Mouse (Mus musculus) midbrain, embryonic 10.5 days (tissue): ENCODE data around the gene Zwilch. TPM values are rescaled to one million over a fixed set of nuclear protein-coding genes. Genes with fewer than 3 reads are reported as not detected.

Experiments used
- DNase-seq: peaks from one replicate; pipeline ENCODE4 v3.0.0-alpha.2; 2017; ENCODE audit warnings: low spot score
- H3K27ac ChIP-seq: fragments of 300-500 bp; sonication (generic); replicated peaks from 2 replicates; pipeline ENCODE4 v1.5.1; 2016; ENCODE audit warnings: mild to moderate bottlenecking
- H3K27me3 ChIP-seq: fragments of 300-500 bp; sonication (generic); 2 replicates; pipeline ENCODE4 v1.6.1; 2016; ENCODE audit warnings: low read depth, mild to moderate bottlenecking; ENCODE audit not compliant: poor library complexity, severe bottlenecking
- H3K36me3 ChIP-seq: fragments of 300-500 bp; sonication (generic); 2 replicates; pipeline ENCODE4 v1.6.1; 2016; ENCODE audit warnings: mild to moderate bottlenecking, moderate library complexity
- H3K4me1 ChIP-seq: fragments of 300-500 bp; sonication (generic); 2 replicates; pipeline ENCODE4 v1.6.1; 2016
- H3K4me3 ChIP-seq: fragments of 300-500 bp; sonication (generic); 2 replicates; pipeline ENCODE4 v1.5.1; 2016; ENCODE audit warnings: mild to moderate bottlenecking, moderate library complexity
- H3K9me3 ChIP-seq: fragments of 300-500 bp; sonication (generic); replicated peaks from 2 replicates; pipeline ENCODE4 v1.6.1; 2016; ENCODE audit warnings: mild to moderate bottlenecking
- WGBS: fragments of 180-500 bp; shearing (Covaris S2); methylation state at CpG from one replicate; pipeline ENCODE4 v1.1.7; 2016; 5-methylcytosine and 5-hydroxymethylcytosine counted together
- polyA plus RNA-seq: library from polyadenylated mRNA; unstranded; fragments of >200 nt; fragmentation: Nextera tagmentation; extraction: Ambion mirVana; gene quantifications from 2 replicates; pipeline ENCODE4 v1.2.1, GENCODE M21; 2016

Zwilch gene
- polyA plus RNA-seq, 1 experiment from 2014 or later: 42.6 TPM

DNA sequence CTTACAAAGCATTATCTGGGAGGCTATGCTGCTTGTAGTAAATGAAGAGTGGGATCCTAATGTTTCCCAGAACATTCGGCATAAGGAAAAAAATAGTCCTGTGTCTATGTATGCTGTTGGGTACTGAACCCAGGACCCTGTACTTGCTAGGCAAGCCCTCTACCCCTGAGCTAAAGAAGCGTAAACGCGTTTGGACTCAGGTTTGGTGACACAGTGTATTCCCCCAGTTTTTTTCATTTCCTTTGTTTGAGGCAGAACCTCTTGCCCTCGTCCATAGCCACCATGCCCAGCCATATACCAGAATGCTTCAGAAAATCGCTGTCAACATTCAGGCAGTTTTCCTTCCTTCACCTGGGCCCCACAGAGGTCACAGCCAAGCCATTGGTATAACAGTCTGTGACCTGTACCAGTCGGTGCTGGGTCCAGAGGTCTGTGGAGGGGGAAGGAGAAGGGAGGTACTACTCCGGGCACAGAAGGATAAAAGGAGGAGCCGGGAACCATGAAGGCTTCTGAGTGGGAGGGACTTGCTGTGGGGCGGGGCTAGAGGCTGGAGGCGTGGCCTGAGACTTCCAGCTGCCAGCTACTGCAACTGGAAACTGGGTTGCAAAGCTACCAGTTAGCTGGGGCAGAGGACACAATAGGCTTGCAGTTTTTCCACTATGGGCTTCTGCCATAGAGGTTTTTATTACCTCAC, 52.2 kb downstream of the Zwilch start:
- Histone ChIP-seq H3K27me3 (no peaks in the 10 kb centered on the region), H3K4me3 (no peak overlapping the region), H3K9me3 (no peaks in the 10 kb centered on the region), H3K36me3 (no peaks in the 10 kb centered on the region), H3K4me1 (peaks cover 7% of the 10 kb centered on the region), H3K27ac (no peak overlapping the region)
- DNase-seq: peak; percentile 23
- 46% methylated on average over 11 of the region's 11 CpGs for WGBS

DNA sequence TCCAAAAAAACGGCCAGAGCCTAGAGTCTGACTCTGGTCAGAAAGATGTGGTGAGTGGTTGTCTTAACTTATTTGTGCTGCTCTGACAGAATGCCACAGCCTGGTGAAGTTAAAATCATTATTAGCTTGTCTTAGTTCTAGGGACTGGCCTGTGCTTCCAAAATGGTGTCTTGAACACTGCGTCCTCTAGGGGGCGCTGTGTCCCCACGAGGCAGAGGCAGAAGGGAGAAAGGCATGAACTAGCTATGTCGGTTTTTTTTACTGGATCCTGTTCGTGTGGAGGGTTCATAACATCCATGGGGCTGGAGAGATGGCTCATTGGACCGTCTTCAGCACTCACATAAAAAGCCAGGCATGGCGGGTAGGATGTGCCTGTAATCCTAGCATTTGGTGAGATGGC, 53.0 kb downstream of the Zwilch start:
- H3K27me3 ChIP-seq: no peaks in the 10 kb centered on the region
- peaks cover 7% of the 10 kb centered on the region for H3K4me1 ChIP-seq
- peak; percentile 60 for DNase-seq
- no peak overlapping the region for H3K27ac ChIP-seq
- H3K9me3 ChIP-seq: no peaks in the 10 kb centered on the region
- H3K36me3 ChIP-seq: no peaks in the 10 kb centered on the region
- WGBS: 33% methylated on average over 8 of the region's 8 CpGs
- no peak overlapping the region for H3K4me3 ChIP-seq

DNA sequence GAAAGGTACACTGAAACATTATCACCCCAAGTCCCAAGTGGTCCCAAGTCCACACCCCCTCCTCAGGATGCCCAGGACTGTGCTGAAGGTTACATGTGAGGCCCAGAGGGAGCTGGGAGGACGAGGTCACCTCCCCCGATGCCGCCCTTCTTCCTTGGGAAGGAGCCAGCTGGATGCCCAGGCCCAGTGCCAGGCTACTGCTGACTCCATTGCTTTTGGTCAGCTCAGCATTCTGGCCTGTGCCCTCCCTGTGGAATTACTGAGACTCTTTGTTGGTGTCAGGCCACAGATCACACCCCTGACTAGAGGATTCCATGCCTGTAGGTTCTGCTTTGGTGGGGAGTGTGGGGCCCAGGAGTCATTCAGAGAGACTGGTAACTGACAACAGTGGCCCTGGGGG, 56.0 kb downstream of the Zwilch start, which contains the start of gene Lctl:
Gene Lctl, plus strand, starts transcription at position 272 of the 400 bp plus-strand sequence.
- Histone ChIP-seq H3K9me3 (no peaks in the 10 kb centered on the region), H3K4me3 (no peak within 1 kb of the TSS), H3K27me3 (no peaks in the 10 kb centered on the region), H3K4me1 (peaks cover 4% of the 10 kb centered on the region), H3K27ac (no peak within 1 kb of the TSS), H3K36me3 (no peaks in the 10 kb centered on the region)
- 92% methylated on average over 3 of the region's 3 CpGs for WGBS
- no peak for DNase-seq

DNA sequence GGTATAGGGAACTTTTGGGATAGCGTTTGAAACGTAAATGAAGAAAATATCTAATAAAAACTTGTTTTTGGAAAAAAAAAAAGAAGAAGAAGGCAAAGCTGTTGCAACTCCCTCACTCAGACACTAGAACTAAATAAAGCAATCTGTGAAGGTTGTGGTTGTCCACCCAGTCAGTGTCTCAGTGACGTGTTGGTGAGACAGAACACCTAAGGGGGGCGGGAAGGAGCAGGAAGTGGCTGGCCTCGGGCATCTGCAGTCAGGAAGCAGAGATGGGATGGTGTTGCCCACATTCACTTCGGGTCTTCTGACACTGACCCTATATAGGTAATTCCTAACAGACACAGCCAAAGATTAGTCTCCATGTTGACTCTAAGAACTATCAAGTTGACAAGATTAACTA, 57.1 kb downstream of the Zwilch start:
- no peak for DNase-seq
- Histone ChIP-seq H3K9me3 (no peaks in the 10 kb centered on the region), H3K27me3 (no peaks in the 10 kb centered on the region), H3K4me3 (no peak overlapping the region), H3K4me1 (peaks cover 1% of the 10 kb centered on the region), H3K36me3 (no peaks in the 10 kb centered on the region), H3K27ac (no peak overlapping the region)
- 86% methylated on average over 6 of the region's 6 CpGs for WGBS

DNA sequence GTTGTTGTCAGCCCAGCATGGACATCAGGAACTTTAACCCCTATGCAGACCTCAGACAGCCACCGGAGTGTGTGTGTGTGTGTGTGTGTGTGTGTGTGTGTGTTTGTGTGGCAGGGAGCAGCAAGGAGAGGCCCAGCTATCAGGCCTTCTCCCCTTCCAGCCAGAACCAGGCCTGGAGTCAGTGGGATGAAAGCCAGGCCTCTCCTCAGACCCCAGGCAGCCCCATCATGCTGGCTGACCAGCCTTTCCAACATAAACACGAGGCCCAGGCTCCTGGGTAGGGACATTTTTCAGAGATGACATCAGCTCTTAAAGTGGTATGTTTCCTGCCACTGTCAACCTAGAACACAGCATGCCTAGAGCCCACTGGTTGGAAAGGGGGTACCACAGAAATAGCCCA, 58.3 kb downstream of the Zwilch start:
- Histone ChIP-seq H3K27me3 (no peaks in the 10 kb centered on the region), H3K27ac (no peak overlapping the region), H3K36me3 (no peaks in the 10 kb centered on the region), H3K9me3 (no peaks in the 10 kb centered on the region), H3K4me1 (no peaks in the 10 kb centered on the region), H3K4me3 (no peak overlapping the region)
- 67% methylated on average over 2 of the region's 2 CpGs for WGBS
- peak; percentile 28 for DNase-seq

DNA sequence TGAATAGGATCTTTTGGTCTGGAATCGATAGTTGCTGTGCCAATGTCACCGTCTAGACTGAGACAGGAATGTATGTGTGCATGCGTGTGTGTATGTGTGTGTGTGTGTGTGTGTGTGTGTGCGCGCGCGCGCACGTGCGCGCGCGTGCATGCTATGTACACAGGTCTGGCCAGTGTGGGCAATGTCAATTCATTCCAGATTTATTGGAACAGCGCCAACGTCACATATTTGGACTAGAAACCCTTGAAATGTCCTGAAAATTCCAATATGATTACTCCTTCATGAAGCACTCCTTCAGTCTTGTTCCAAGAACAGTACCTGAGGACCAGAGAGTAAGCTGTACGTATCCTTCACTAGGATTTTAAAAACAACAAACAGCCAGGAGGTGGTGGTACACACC, 62.4 kb downstream of the Zwilch start:
- no peak for DNase-seq
- no peaks in the 10 kb centered on the region for H3K9me3 ChIP-seq
- H3K4me1 ChIP-seq: no peaks in the 10 kb centered on the region
- H3K36me3 ChIP-seq: no peaks in the 10 kb centered on the region
- 95% methylated on average over 16 of the region's 16 CpGs for WGBS
- H3K27ac ChIP-seq: no peak overlapping the region
- no peaks in the 10 kb centered on the region for H3K27me3 ChIP-seq
- no peak overlapping the region for H3K4me3 ChIP-seq

DNA sequence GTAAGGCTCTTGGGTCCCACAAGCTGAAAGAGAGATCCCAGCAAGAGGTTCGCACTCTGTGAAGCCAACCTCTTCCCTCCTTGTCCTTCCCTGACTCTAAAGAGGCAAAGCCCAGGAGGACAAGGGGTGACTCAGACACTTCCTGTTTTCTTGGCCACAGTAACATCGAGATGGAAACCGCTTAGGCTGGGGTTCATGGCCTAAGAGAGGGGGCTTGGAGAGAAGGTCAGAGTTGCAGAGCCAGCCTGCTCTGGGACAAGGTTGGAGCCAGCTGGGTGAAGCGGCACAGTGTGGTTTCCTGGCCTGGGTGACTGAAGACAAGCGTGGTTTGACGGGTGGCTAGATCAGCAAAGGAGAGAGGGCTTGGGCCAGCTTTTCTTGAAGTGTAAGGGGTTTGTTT, 67.6 kb downstream of the Zwilch start:
- no peaks in the 10 kb centered on the region for H3K9me3 ChIP-seq
- H3K4me3 ChIP-seq: no peak overlapping the region
- no peak overlapping the region for H3K27ac ChIP-seq
- no peak for DNase-seq
- H3K4me1 ChIP-seq: no peaks in the 10 kb centered on the region
- WGBS: 82% methylated on average over 6 of the region's 6 CpGs
- H3K27me3 ChIP-seq: 0 out of 2 replicates have a peak, but pooled peaks cover 3% of the 10 kb centered on the region
- H3K36me3 ChIP-seq: no peaks in the 10 kb centered on the region

DNA sequence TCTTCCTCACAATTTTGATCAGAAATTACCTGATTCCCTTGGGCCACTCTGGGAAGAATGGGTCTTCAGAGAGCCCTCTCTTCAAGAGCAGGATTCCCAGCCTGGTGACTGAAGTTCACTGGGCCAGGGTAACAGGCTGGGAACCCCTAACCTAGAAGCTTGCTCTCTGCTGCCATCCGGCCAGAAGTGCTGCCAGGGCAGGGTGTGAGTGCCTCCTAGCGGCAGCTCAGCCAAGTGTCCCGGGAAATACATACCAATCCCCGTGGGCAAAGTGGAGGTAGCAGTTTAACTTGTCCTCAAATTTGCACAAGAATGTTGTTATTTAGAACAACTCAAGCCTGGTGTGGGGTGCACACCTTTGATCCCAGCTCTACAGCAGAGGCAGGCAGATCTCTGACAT, 72.5 kb downstream of the Zwilch start:
- Histone ChIP-seq H3K4me3 (no peak overlapping the region), H3K9me3 (no peaks in the 10 kb centered on the region), H3K36me3 (no peaks in the 10 kb centered on the region), H3K4me1 (no peaks in the 10 kb centered on the region), H3K27ac (no peak overlapping the region), H3K27me3 (0 out of 2 replicates have a peak, but pooled peaks cover 3% of the 10 kb centered on the region)
- WGBS: 7% methylated on average over 4 of the region's 4 CpGs
- peak; percentile 79 for DNase-seq

DNA sequence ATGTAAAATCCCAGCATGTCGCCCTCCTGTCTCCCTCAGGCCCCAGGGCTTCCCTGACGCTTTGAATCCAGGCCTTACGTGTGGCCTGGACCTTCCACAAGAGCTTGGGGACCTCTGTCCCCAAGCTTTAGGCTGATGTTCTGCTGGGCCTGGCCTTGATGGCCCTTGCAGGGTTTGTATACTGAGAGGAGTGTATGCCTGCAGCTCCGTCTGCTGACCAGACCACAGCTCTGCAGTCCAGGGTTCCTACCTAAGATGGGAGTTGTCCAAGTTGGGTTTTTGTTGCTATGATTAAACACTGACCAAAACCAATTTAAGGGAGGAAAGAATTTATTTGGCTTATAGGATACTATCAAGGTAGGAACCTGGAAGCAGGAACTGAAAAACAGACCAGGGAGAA, 74.6 kb downstream of the Zwilch start:
- Histone ChIP-seq H3K4me1 (peaks cover 16% of the 10 kb centered on the region), H3K27ac (no peak overlapping the region), H3K4me3 (no peak overlapping the region), H3K9me3 (no peaks in the 10 kb centered on the region), H3K27me3 (0 out of 2 replicates have a peak, but pooled peaks cover 3% of the 10 kb centered on the region), H3K36me3 (no peaks in the 10 kb centered on the region)
- DNase-seq: no peak
- WGBS: 60% methylated on average over 4 of the region's 4 CpGs

DNA sequence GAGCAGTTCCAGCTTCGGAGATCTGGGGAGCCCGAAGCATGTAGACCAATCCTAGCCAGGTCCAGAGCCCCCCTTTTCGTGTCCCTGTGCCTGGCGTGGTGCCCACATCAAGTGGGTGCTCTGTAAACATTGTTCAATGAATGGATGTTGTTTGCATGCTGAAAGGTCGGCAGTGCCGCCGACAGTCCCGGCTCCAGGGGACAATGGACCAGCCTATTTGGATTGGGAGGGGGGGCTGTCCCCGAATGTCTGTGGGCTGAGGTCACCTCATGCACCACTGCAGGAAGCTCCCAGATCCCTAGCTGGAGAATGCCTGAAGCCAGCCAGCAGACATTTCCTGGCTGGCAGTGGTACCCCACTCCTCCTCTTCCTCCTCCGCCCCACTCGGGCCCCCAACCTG, 78.8 kb downstream of the Zwilch start:
- no peak overlapping the region for H3K4me3 ChIP-seq
- H3K27me3 ChIP-seq: no peaks in the 10 kb centered on the region
- no peaks in the 10 kb centered on the region for H3K36me3 ChIP-seq
- H3K27ac ChIP-seq: peak overlapping the region; percentile 77
- WGBS: 81% methylated on average over 11 of the region's 11 CpGs
- H3K4me1 ChIP-seq: peaks cover 16% of the 10 kb centered on the region
- no peaks in the 10 kb centered on the region for H3K9me3 ChIP-seq
- DNase-seq: no peak

DNA sequence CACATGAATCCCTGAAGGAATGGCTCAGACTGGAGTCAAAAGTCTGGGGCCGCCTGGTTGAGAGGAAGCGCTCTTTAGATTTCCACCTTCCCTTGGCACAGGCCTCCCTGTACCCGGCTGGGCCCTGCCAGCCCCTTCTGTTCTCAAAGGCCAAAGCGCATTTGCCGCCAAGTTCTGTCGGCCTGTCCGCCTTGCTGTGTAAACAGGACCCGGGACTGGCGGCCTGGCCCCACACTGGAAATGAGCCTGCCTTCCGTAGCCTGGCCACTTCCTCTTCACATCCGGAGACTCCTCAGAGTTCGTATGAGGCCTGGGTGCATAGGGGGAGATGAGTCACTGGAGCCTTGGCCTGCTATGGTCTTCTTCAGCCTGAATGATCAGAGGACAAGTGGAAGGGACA, 83.9 kb downstream of the Zwilch start:
- WGBS: 81% methylated on average over 12 of the region's 12 CpGs
- Histone ChIP-seq H3K27ac (peak overlapping the region; percentile 33; the same call in 1 of the 2 replicates), H3K27me3 (peaks cover 32% of the 10 kb centered on the region), H3K4me1 (peaks cover 37% of the 10 kb centered on the region), H3K36me3 (no peaks in the 10 kb centered on the region), H3K9me3 (no peaks in the 10 kb centered on the region), H3K4me3 (no peak overlapping the region)
- no peak for DNase-seq

DNA sequence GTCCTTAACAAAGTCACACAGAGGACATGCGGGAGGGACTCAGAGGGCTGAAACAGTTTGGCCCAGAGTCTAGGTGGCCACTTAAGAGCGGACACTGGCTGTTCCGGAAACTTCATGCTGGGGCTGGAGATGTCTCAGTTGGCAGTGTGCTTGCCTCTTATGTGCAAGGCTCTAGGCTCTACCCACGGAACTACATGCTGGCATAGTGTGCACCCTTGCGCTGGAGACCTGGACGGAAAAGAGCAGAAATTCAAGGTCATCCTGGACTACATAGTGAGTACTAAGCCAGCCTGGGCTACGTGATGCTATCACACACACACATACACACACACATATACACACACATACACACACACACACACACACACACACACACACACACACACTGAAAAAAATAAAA, 84.6 kb downstream of the Zwilch start:
- Histone ChIP-seq H3K27me3 (peaks cover 39% of the 10 kb centered on the region), H3K27ac (no peak overlapping the region), H3K9me3 (no peaks in the 10 kb centered on the region), H3K4me1 (peaks cover 34% of the 10 kb centered on the region), H3K4me3 (no peak overlapping the region), H3K36me3 (no peaks in the 10 kb centered on the region)
- 91% methylated on average over 7 of the region's 7 CpGs for WGBS
- DNase-seq: no peak

DNA sequence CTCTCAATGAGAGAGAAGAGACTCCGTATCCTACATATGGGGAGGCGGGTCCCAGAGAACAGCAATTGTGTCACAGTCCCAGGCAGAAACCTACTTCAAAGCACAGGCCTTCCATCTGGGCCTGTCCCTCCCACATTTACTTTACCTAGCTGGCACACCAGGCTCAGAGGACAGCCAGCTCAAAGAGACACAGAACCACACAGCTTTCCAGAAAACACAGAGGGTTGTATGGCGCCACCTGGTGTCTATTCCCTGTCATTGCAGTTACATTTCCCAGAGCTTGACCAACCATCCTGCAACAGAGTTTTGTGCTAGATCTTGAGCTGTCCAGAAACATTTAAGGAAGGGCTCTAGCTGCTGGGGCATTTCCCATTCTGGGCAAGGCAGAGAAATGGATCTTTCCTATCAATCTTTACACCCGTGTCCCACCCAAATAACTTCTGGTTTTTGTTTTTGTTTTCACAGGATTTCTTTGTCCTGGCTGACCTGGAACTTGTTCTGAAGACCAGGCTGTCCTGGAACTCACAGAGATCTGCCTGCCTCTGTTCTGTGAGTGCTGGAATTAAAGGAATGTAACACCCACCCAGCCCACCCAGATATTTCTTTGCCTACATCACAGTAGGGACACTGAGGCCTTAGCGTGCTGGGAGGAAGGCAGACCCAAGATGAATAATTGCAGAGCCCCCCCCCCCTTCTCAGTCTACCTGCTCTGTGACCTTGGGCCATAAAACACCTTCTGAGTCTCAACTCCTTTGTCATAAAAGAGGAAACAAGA, 85.3 kb downstream of the Zwilch start:
- no peak overlapping the region for H3K4me3 ChIP-seq
- no peaks in the 10 kb centered on the region for H3K9me3 ChIP-seq
- H3K27me3 ChIP-seq: peaks cover 46% of the 10 kb centered on the region
- WGBS: 41% methylated on average over 5 of the region's 5 CpGs
- peak overlapping the region; percentile 20; the same call in 1 of the 2 replicates for H3K27ac ChIP-seq
- H3K36me3 ChIP-seq: no peaks in the 10 kb centered on the region
- DNase-seq: peak; percentile 79
- peaks cover 34% of the 10 kb centered on the region for H3K4me1 ChIP-seq
